Mouse (Mus musculus) left cerebral cortex, adult 8-10 months (tissue): Measurements from ENCODE around the gene 6030408B16Rik. TPM values are rescaled to one million over a fixed set of nuclear protein-coding genes. Genes with fewer than 3 reads are reported as not detected.

Experiments used
- DNase-seq, 2 experiments: peaks; one replicate each; pipeline ENCODE4 v3.0.0; 2022; ENCODE audit warnings: low spot score in 2 of 2
- total RNA-seq, 4 experiments: library from RNA; stranded (reverse); gene quantifications; 2 replicates each; pipeline ENCODE4 v1.2.4; 2022

Gene 6030408B16Rik
- total RNA-seq, 4 experiments from 2014 or later: 0.18 to 0.91 (median 0.84) TPM; not detected in 1

GRCm38 (mm10) chr15:101296091-101296490 lies 3.1 kb downstream of the 6030408B16Rik start:
- no peak for DNase-seq

GRCm38 (mm10) chr15:101297988-101298387 lies 5.0 kb downstream of the 6030408B16Rik start:
- no peak for DNase-seq

GRCm38 (mm10) chr15:101298550-101298949 lies 5.5 kb downstream of the 6030408B16Rik start:
- no peak for DNase-seq

- no peak for DNase-seq
These were observed 6.5 kb downstream of the 6030408B16Rik start for GRCm38 (mm10) chr15:101299480-101299960.

GRCm38 (mm10) chr15:101300128-101300527 lies 7.1 kb downstream of the 6030408B16Rik start:
- DNase-seq: no peak

- no peak for DNase-seq
These were observed 9.2 kb downstream of the 6030408B16Rik start for GRCm38 (mm10) chr15:101302201-101302600.

- no peak for DNase-seq
These were observed 10.8 kb downstream of the 6030408B16Rik start for GRCm38 (mm10) chr15:101303830-101304229.

- DNase-seq: peak in 1 of 2 experiments; percentile 54
These were observed 13.4 kb downstream of the 6030408B16Rik start for GRCm38 (mm10) chr15:101306459-101306858.

GRCm38 (mm10) chr15:101308440-101309348 lies 15.7 kb downstream of the 6030408B16Rik start:
- no peak for DNase-seq

- no peak for DNase-seq
These were observed 16.5 kb downstream of the 6030408B16Rik start for GRCm38 (mm10) chr15:101309493-101309892.

- peak in 1 of 2 experiments; percentile 38 for DNase-seq
These were observed 18.2 kb downstream of the 6030408B16Rik start for GRCm38 (mm10) chr15:101311087-101311770.

- DNase-seq: no peak
These were observed 19.0 kb downstream of the 6030408B16Rik start for GRCm38 (mm10) chr15:101312006-101312405.

- DNase-seq: no peak
These were observed 22.4 kb downstream of the 6030408B16Rik start for GRCm38 (mm10) chr15:101315378-101315777.

GRCm38 (mm10) chr15:101315832-101316231 lies 22.8 kb downstream of the 6030408B16Rik start:
- DNase-seq: peak; percentile 80 to 92

- no peak for DNase-seq
These were observed 23.4 kb downstream of the 6030408B16Rik start for GRCm38 (mm10) chr15:101316279-101316912.

- no peak for DNase-seq
These were observed 24.2 kb downstream of the 6030408B16Rik start for GRCm38 (mm10) chr15:101316913-101317813.

- DNase-seq: no peak
These were observed 24.9 kb downstream of the 6030408B16Rik start for GRCm38 (mm10) chr15:101317814-101318500.

- DNase-seq: no peak
These were observed 26.1 kb downstream of the 6030408B16Rik start for GRCm38 (mm10) chr15:101318889-101319765.
